Mouse (Mus musculus) hindbrain, embryonic 10.5 days (tissue): ENCODE measurements around the gene Slc30a3. TPM values are rescaled to one million over a fixed set of nuclear protein-coding genes. Genes with fewer than 3 reads are reported as not detected.

Source experiments
- DNase-seq: peaks from one replicate; pipeline ENCODE4 v3.0.0-alpha.2; 2017; ENCODE audit warnings: low spot score
- H3K27ac ChIP-seq: fragments of 300-500 bp; sonication (generic); 2 replicates; pipeline ENCODE4 v1.5.1; 2016; ENCODE audit warnings: mild to moderate bottlenecking, moderate library complexity
- H3K27me3 ChIP-seq: fragments of 300-500 bp; sonication (generic); 2 replicates; pipeline ENCODE4 v1.6.1; 2016; ENCODE audit warnings: mild to moderate bottlenecking; ENCODE audit not compliant: poor library complexity, insufficient read depth, severe bottlenecking
- H3K36me3 ChIP-seq: fragments of 300-500 bp; sonication (generic); 2 replicates; pipeline ENCODE4 v1.6.1; 2016; ENCODE audit warnings: mild to moderate bottlenecking, moderate library complexity
- H3K4me1 ChIP-seq: fragments of 300-500 bp; sonication (generic); replicated peaks from 2 replicates; pipeline ENCODE4 v1.6.1; 2016; ENCODE audit warnings: mild to moderate bottlenecking
- H3K4me3 ChIP-seq: fragments of 300-500 bp; sonication (generic); 2 replicates; pipeline ENCODE4 v1.5.1; 2016; ENCODE audit warnings: mild to moderate bottlenecking, moderate library complexity
- H3K9me3 ChIP-seq: fragments of 300-500 bp; sonication (generic); 2 replicates; pipeline ENCODE4 v1.6.1; 2016; ENCODE audit warnings: mild to moderate bottlenecking, moderate library complexity
- WGBS: fragments of 180-500 bp; shearing (Covaris S2); methylation state at CpG from one replicate; pipeline ENCODE4 v1.1.7; 2016; 5-methylcytosine and 5-hydroxymethylcytosine counted together
- polyA plus RNA-seq: library from polyadenylated mRNA; unstranded; fragments of >200 nt; fragmentation: Nextera tagmentation; extraction: Ambion mirVana; gene quantifications from 2 replicates; pipeline ENCODE4 v1.2.1, GENCODE M21; 2016

Slc30a3 gene
- polyA plus RNA-seq, 1 experiment from 2014 or later = 9.3 TPM

GRCm38 (mm10) chr5:31083949-31084348, 24.1 kb downstream of the Slc30a3 start:
- 9% methylated on average over 8 of the region's 8 CpGs for WGBS
- peak; percentile 37 for DNase-seq
- Histone ChIP-seq H3K4me3 (peak overlapping the region; percentile 20; the same call in 1 of the 2 replicates), H3K9me3 (no peaks in the 10 kb centered on the region), H3K36me3 (peaks cover 3% of the 10 kb centered on the region), H3K4me1 (peaks cover 34% of the 10 kb centered on the region), H3K27ac (peak overlapping the region; percentile 67; the same call in 1 of the 2 replicates), H3K27me3 (peaks cover 46% of the 10 kb centered on the region)

- Histone ChIP-seq H3K27me3 (peaks cover 38% of the 10 kb centered on the region), H3K9me3 (no peaks in the 10 kb centered on the region), H3K4me1 (peaks cover 34% of the 10 kb centered on the region), H3K27ac (peak overlapping the region; percentile 67), H3K4me3 (peak overlapping the region; percentile 12; the same call in 1 of the 2 replicates), H3K36me3 (peaks cover 12% of the 10 kb centered on the region)
- no peak for DNase-seq
- 38% methylated on average over 12 of the region's 12 CpGs for WGBS
These were observed 25.0 kb downstream of the Slc30a3 start for GRCm38 (mm10) chr5:31082935-31083625.

GRCm38 (mm10) chr5:31082355-31082754, 25.7 kb downstream of the Slc30a3 start:
- Histone ChIP-seq H3K4me1 (peaks cover 34% of the 10 kb centered on the region), H3K27ac (peak overlapping the region; percentile 67), H3K36me3 (peaks cover 19% of the 10 kb centered on the region), H3K4me3 (peak overlapping the region; percentile 7; the same call in 1 of the 2 replicates), H3K27me3 (peaks cover 30% of the 10 kb centered on the region), H3K9me3 (no peaks in the 10 kb centered on the region)
- peak; percentile 67 for DNase-seq
- 7% methylated on average over 5 of the region's 5 CpGs for WGBS

GRCm38 (mm10) chr5:31081386-31081785, 26.7 kb downstream of the Slc30a3 start:
- Histone ChIP-seq H3K9me3 (no peaks in the 10 kb centered on the region), H3K4me3 (no peak overlapping the region), H3K4me1 (peaks cover 29% of the 10 kb centered on the region), H3K36me3 (peaks cover 29% of the 10 kb centered on the region), H3K27me3 (peaks cover 23% of the 10 kb centered on the region), H3K27ac (no peak overlapping the region)
- DNase-seq = peak; percentile 56
- WGBS = 76% methylated on average over 3 of the region's 3 CpGs

- Histone ChIP-seq H3K4me1 (peaks cover 23% of the 10 kb centered on the region), H3K4me3 (no peak overlapping the region), H3K9me3 (no peaks in the 10 kb centered on the region), H3K27ac (no peak overlapping the region), H3K36me3 (peaks cover 35% of the 10 kb centered on the region), H3K27me3 (peaks cover 17% of the 10 kb centered on the region)
- no peak for DNase-seq
- 65% methylated on average over 3 of the region's 3 CpGs for WGBS
These were observed 27.3 kb downstream of the Slc30a3 start for GRCm38 (mm10) chr5:31080795-31081164.

GRCm38 (mm10) chr5:31080059-31080794, 27.8 kb downstream of the Slc30a3 start:
- no peak overlapping the region for H3K27ac ChIP-seq

GRCm38 (mm10) chr5:31076346-31076745, 31.7 kb downstream of the Slc30a3 start:
- Histone ChIP-seq H3K27ac (no peak overlapping the region), H3K36me3 (peaks cover 79% of the 10 kb centered on the region), H3K27me3 (no peaks in the 10 kb centered on the region), H3K4me3 (no peak overlapping the region), H3K4me1 (no peaks in the 10 kb centered on the region), H3K9me3 (no peaks in the 10 kb centered on the region)
- WGBS = 90% methylated on average over 13 of the region's 13 CpGs
- no peak for DNase-seq

More at GRCm38 (mm10) chr5:31080059-31080794, 27.8 kb downstream of the Slc30a3 start:
- H3K4me1 ChIP-seq = peaks cover 23% of the 10 kb centered on the region
- H3K27me3 ChIP-seq = peaks cover 11% of the 10 kb centered on the region
- peaks cover 41% of the 10 kb centered on the region for H3K36me3 ChIP-seq
- DNase-seq = no peak
- no peaks in the 10 kb centered on the region for H3K9me3 ChIP-seq
- H3K4me3 ChIP-seq = no peak overlapping the region
- WGBS = 83% methylated on average over 13 of the region's 13 CpGs

- DNase-seq = no peak
- peaks cover 100% of the 10 kb centered on the region for H3K36me3 ChIP-seq
These were observed 34.9 kb downstream of the Slc30a3 start for GRCm38 (mm10) chr5:31073176-31073575.

GRCm38 (mm10) chr5:31071821-31072220, 36.2 kb downstream of the Slc30a3 start:
- 93% methylated on average over 11 of the region's 11 CpGs for WGBS
- Histone ChIP-seq H3K9me3 (no peaks in the 10 kb centered on the region), H3K36me3 (peaks cover 100% of the 10 kb centered on the region), H3K4me1 (no peaks in the 10 kb centered on the region), H3K27me3 (no peaks in the 10 kb centered on the region), H3K27ac (no peak overlapping the region), H3K4me3 (no peak overlapping the region)
- DNase-seq = no peak

More at GRCm38 (mm10) chr5:31073176-31073575, 34.9 kb downstream of the Slc30a3 start:
- Histone ChIP-seq H3K27me3 (no peaks in the 10 kb centered on the region), H3K27ac (no peak overlapping the region), H3K4me3 (no peak overlapping the region), H3K4me1 (no peaks in the 10 kb centered on the region), H3K9me3 (no peaks in the 10 kb centered on the region)
- 94% methylated on average over 12 of the region's 12 CpGs for WGBS

- Histone ChIP-seq H3K36me3 (peaks cover 100% of the 10 kb centered on the region), H3K4me1 (no peaks in the 10 kb centered on the region), H3K27me3 (no peaks in the 10 kb centered on the region), H3K9me3 (no peaks in the 10 kb centered on the region), H3K27ac (no peak overlapping the region), H3K4me3 (no peak overlapping the region)
- no peak for DNase-seq
- WGBS = 97% methylated on average over 2 of the region's 2 CpGs
These were observed 37.0 kb downstream of the Slc30a3 start for GRCm38 (mm10) chr5:31071059-31071458.

- Histone ChIP-seq H3K36me3 (peaks cover 99% of the 10 kb centered on the region), H3K27ac (no peak overlapping the region), H3K4me3 (no peak overlapping the region), H3K27me3 (no peaks in the 10 kb centered on the region), H3K4me1 (no peaks in the 10 kb centered on the region), H3K9me3 (no peaks in the 10 kb centered on the region)
- WGBS = 95% methylated on average over 3 of the region's 3 CpGs
- no peak for DNase-seq
These were observed 38.2 kb downstream of the Slc30a3 start for GRCm38 (mm10) chr5:31069810-31070209.

GRCm38 (mm10) chr5:31055216-31056140, 52.6 kb downstream of the Slc30a3 start:
- 19% methylated on average over 19 of the region's 19 CpGs for WGBS
- Histone ChIP-seq H3K27ac (peak overlapping the region; percentile 94), H3K36me3 (peaks cover 46% of the 10 kb centered on the region), H3K9me3 (no peaks in the 10 kb centered on the region), H3K4me1 (peaks cover 24% of the 10 kb centered on the region), H3K27me3 (no peaks in the 10 kb centered on the region), H3K4me3 (peak overlapping the region; percentile 66)
- DNase-seq = no peak
